Mouse (Mus musculus) 416B (cell line): ENCODE data around the gene Polr2l.

Experiments
- DNase-seq: peaks from one replicate; pipeline ENCODE4 v3.0.0; 2011; ENCODE audit warnings: low read depth

Polr2l gene

GRCm38 (mm10) chr7:141467230-141468030 is 7.5 kb downstream of the Polr2l start, which contains the start of gene Cd151:
Cd151 (plus strand) TSS chr7:141467392.
- peak; percentile 87 for DNase-seq

GRCm38 (mm10) chr7:141466607-141467148 is 8.3 kb downstream of the Polr2l start:
- DNase-seq = no peak

GRCm38 (mm10) chr7:141466045-141466394 is 8.9 kb downstream of the Polr2l start:
- DNase-seq = peak; percentile 88

GRCm38 (mm10) chr7:141465388-141466044 is 9.4 kb downstream of the Polr2l start:
- DNase-seq = peak; percentile 78

GRCm38 (mm10) chr7:141464603-141465201 is 10.2 kb downstream of the Polr2l start:
- no peak for DNase-seq

GRCm38 (mm10) chr7:141463824-141464602 is 10.9 kb downstream of the Polr2l start:
- DNase-seq = peak; percentile 47

- DNase-seq = no peak
Observed at GRCm38 (mm10) chr7:141462333-141462821, 12.6 kb downstream of the Polr2l start.

GRCm38 (mm10) chr7:141461521-141462332 is 13.2 kb downstream of the Polr2l start:
- no peak for DNase-seq

- no peak for DNase-seq
Observed at GRCm38 (mm10) chr7:141460391-141461113, 14.4 kb downstream of the Polr2l start, which contains the start of gene Cracr2b. Cracr2b (plus strand) TSS chr7:141461094.

GRCm38 (mm10) chr7:141460001-141460390 is 14.9 kb downstream of the Polr2l start:
- DNase-seq = no peak

GRCm38 (mm10) chr7:141459301-141459711 is 15.6 kb downstream of the Polr2l start:
- DNase-seq = no peak

GRCm38 (mm10) chr7:141458661-141459060 is 16.3 kb downstream of the Polr2l start:
- no peak for DNase-seq

GRCm38 (mm10) chr7:141457986-141458660 is 16.8 kb downstream of the Polr2l start:
- peak; percentile 61 for DNase-seq

GRCm38 (mm10) chr7:141457236-141457635 is 17.7 kb downstream of the Polr2l start:
- DNase-seq = no peak

- DNase-seq = peak; percentile 64
Observed at GRCm38 (mm10) chr7:141456739-141457138, 18.2 kb downstream of the Polr2l start.

GRCm38 (mm10) chr7:141455610-141456314 is 19.2 kb downstream of the Polr2l start:
- DNase-seq = peak; percentile 83

- DNase-seq = peak; percentile 93
Observed at GRCm38 (mm10) chr7:141454967-141455551, 19.9 kb downstream of the Polr2l start, which contains the start of gene Pnpla2. Pnpla2 (plus strand) TSS chr7:141455198.

GRCm38 (mm10) chr7:141453636-141454035 is 21.3 kb downstream of the Polr2l start:
- peak; percentile 54 for DNase-seq
